Mouse (Mus musculus) MEL (cell line): ENCODE results near the gene Rab11fip4.

Experiments used
- BHLHE40 ChIP-seq: IDR thresholded peaks from 2 replicates; pipeline ENCODE4 v1.6.1; 2012; ENCODE audit warnings: low read depth, mild to moderate bottlenecking, inconsistent platforms, low read length, improper control_type of control experiment, borderline replicate concordance
- CTCF ChIP-seq, 3 experiments: IDR thresholded peaks in 2 of 3; conservative IDR thresholded peaks in 1 of 3; 2 replicates each; pipeline ENCODE4 v1.5.1; 2011 to 2012; ENCODE audit warnings: low read length in 3 of 3, low read depth in 2 of 3, mild to moderate bottlenecking in 2 of 3, improper control_type of control experiment in 1 of 3, inconsistent platforms in 1 of 3, mixed read lengths in 1 of 3, moderate library complexity in 1 of 3; ENCODE audit not compliant: control insufficient read depth in 1 of 3, insufficient read depth in 1 of 3, poor library complexity in 1 of 3, severe bottlenecking in 1 of 3
- EP300 ChIP-seq, 2 experiments: IDR thresholded peaks; 2 replicates each; pipeline ENCODE4 v1.6.1; 2011; ENCODE audit warnings: improper control_type of control experiment in 2 of 2, low read length in 2 of 2, low read depth in 1 of 2, mild to moderate bottlenecking in 1 of 2
- MAFK ChIP-seq: IDR thresholded peaks from 2 replicates; pipeline ENCODE4 v1.6.1; 2011; ENCODE audit warnings: low read depth, mild to moderate bottlenecking, low read length, improper control_type of control experiment, borderline replicate concordance
- POLR2A ChIP-seq, 2 experiments: IDR thresholded peaks; 2 replicates each; pipeline ENCODE4 v1.6.1; 2011 to 2012; ENCODE audit warnings: low read length in 2 of 2, mild to moderate bottlenecking in 2 of 2, control low read depth in 1 of 2, improper control_type of control experiment in 1 of 2, low read depth in 1 of 2, moderate library complexity in 1 of 2; ENCODE audit not compliant: control insufficient read depth in 1 of 2, insufficient read depth in 1 of 2, poor library complexity in 1 of 2
- ZKSCAN1 ChIP-seq: IDR thresholded peaks from 2 replicates; pipeline ENCODE4 v1.6.1; 2012; ENCODE audit warnings: low read depth, mild to moderate bottlenecking, inconsistent platforms, low read length, improper control_type of control experiment, moderate library complexity
- ZMIZ1 ChIP-seq: IDR thresholded peaks from 2 replicates; pipeline ENCODE4 v1.6.1; 2012; ENCODE audit warnings: low read depth, mild to moderate bottlenecking, inconsistent platforms, low read length, improper control_type of control experiment, moderate library complexity

DNA sequence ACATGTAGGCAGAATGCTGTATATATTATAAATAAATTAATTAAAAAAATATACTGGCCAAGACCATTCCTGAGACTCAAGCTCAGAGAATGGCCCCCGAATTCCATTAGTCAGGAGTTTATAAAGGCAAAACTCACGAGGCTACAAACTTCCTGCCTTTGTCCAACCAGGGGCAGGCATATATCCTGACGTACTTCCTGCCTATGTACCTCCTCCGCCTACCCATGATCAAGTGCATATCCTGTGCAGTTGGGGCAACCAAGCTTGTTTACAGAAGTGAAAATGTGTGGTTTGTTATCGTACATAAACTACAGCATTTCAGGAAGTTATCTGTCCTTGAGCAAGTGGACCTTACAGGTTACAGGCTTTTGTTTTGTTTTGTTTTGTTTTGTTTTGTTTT is 32.0 kb downstream of the Rab11fip4 start:
- TF ChIP-seq MAFK (peak; percentile 81), POLR2A (IDR thresholded peaks at IDR 0.05; ENCODE audit: control insufficient read depth in 1 of 2, insufficient read depth in 1 of 2, low read depth in 1 of 2, low read length in 2 of 2, poor library complexity in 1 of 2) (peak in 1 of 2 experiments; percentile 94; a peak in 2 of 4 replicates), CTCF (IDR thresholded peaks at IDR 0.05 in 2 of 3, conservative IDR thresholded peaks at IDR 0.05 in 1 of 3; ENCODE audit: control insufficient read depth in 1 of 3, insufficient read depth in 1 of 3, low read depth in 2 of 3, low read length in 3 of 3, poor library complexity in 1 of 3, severe bottlenecking in 1 of 3) (no peak), ZKSCAN1 (no peak), ZMIZ1 (peak; percentile 70; the same call in 1 of the 2 replicates), BHLHE40 (no peak), EP300 (IDR thresholded peaks at IDR 0.05; ENCODE audit: low read depth in 1 of 2, low read length in 2 of 2) (peak; percentile 63 to 84)
